Mouse (Mus musculus): ENCODE data around the gene Tspan13. TPM values are rescaled to one million over a fixed set of nuclear protein-coding genes. Genes with fewer than 3 reads are reported as not detected.

Gene Tspan13
- total and polyA plus RNA-seq, 2 experiments, result 0.74 to 1.9 TPM

GRCm38 (mm10) chr12:36072860-36073259 lies 30.6 kb upstream of the Tspan13 start:
- no peak for TF ChIP-seq CTCF (IDR thresholded peaks at IDR 0.05; ENCODE audit: low read depth, low read length)
- Histone ChIP-seq H3K27me3 (ENCODE audit: control insufficient read depth, insufficient read depth, low read length) (no peaks in the 10 kb centered on the region), H3K4me3 (ENCODE audit: insufficient read depth, low read depth, low read length) (no peak overlapping the region), H3K4me1 (ENCODE audit: control insufficient read depth, insufficient read depth, low read length) (no peaks in the 10 kb centered on the region), H3K27ac (replicated peaks; ENCODE audit: insufficient read depth, low read depth, low read length) (no peak overlapping the region), H3K36me3 (ENCODE audit: control insufficient read depth, insufficient read depth, low read length) (no peaks in the 10 kb centered on the region), H3K79me2 (ENCODE audit: control insufficient read depth, insufficient read depth, low read length) (no peaks in the 10 kb centered on the region), H3K9ac (ENCODE audit: low read depth, low read length) (no peak overlapping the region)
- DNase-seq (ENCODE audit: extremely low read depth, low read depth, low spot score), result no peak
- WGBS, result 43% methylated on average over 5 of the region's 5 CpGs

- no peak overlapping the region for H3K9ac ChIP-seq (ENCODE audit: low read depth, low read length)
- WGBS, result 89% methylated on average over 4 of the region's 4 CpGs
- no peaks in the 10 kb centered on the region for H3K79me2 ChIP-seq (ENCODE audit: control insufficient read depth, insufficient read depth, low read length)
- TF ChIP-seq CTCF (IDR thresholded peaks at IDR 0.05; ENCODE audit: low read depth, low read length), result no peak
- no peak for TF ChIP-seq POLR2A (IDR thresholded peaks at IDR 0.05; ENCODE audit: extremely low read depth, insufficient read depth, low read length)
- no peak for DNase-seq (ENCODE audit: extremely low read depth, low read depth, low spot score)
- no peaks in the 10 kb centered on the region for H3K27me3 ChIP-seq (ENCODE audit: control insufficient read depth, insufficient read depth, low read length)
- H3K4me1 ChIP-seq (ENCODE audit: control insufficient read depth, insufficient read depth, low read length), result no peaks in the 10 kb centered on the region
- H3K4me3 ChIP-seq (ENCODE audit: insufficient read depth, low read depth, low read length), result no peak overlapping the region
- no peak overlapping the region for H3K27ac ChIP-seq (replicated peaks; ENCODE audit: insufficient read depth, low read depth, low read length)
- H3K36me3 ChIP-seq (ENCODE audit: control insufficient read depth, insufficient read depth, low read length), result no peaks in the 10 kb centered on the region
Observed at GRCm38 (mm10) chr12:36070231-36070630, 27.9 kb upstream of the Tspan13 start.

GRCm38 (mm10) chr12:36067538-36067937 lies 25.2 kb upstream of the Tspan13 start:
- H3K9ac ChIP-seq (ENCODE audit: low read depth, low read length), result no peak overlapping the region
- no peak overlapping the region for H3K4me3 ChIP-seq (ENCODE audit: insufficient read depth, low read depth, low read length)
- no peak overlapping the region for H3K27ac ChIP-seq (replicated peaks; ENCODE audit: insufficient read depth, low read depth, low read length)
- H3K4me1 ChIP-seq (ENCODE audit: control insufficient read depth, insufficient read depth, low read length), result no peaks in the 10 kb centered on the region
- H3K36me3 ChIP-seq (ENCODE audit: control insufficient read depth, insufficient read depth, low read length), result no peaks in the 10 kb centered on the region
- DNase-seq (ENCODE audit: extremely low read depth, low read depth, low spot score), result no peak
- 94% methylated on average over 2 of the region's 2 CpGs for WGBS
- no peak for TF ChIP-seq POLR2A (IDR thresholded peaks at IDR 0.05; ENCODE audit: extremely low read depth, insufficient read depth, low read length)
- no peak for TF ChIP-seq CTCF (IDR thresholded peaks at IDR 0.05; ENCODE audit: low read depth, low read length)
- H3K27me3 ChIP-seq (ENCODE audit: control insufficient read depth, insufficient read depth, low read length), result no peaks in the 10 kb centered on the region
- no peaks in the 10 kb centered on the region for H3K79me2 ChIP-seq (ENCODE audit: control insufficient read depth, insufficient read depth, low read length)

- WGBS, result 83% methylated on average over 1 of the region's 1 CpGs
- Histone ChIP-seq H3K4me3 (ENCODE audit: insufficient read depth, low read depth, low read length) (no peak overlapping the region), H3K36me3 (ENCODE audit: control insufficient read depth, insufficient read depth, low read length) (no peaks in the 10 kb centered on the region), H3K4me1 (ENCODE audit: control insufficient read depth, insufficient read depth, low read length) (no peaks in the 10 kb centered on the region), H3K9ac (ENCODE audit: low read depth, low read length) (no peak overlapping the region), H3K79me2 (ENCODE audit: control insufficient read depth, insufficient read depth, low read length) (no peaks in the 10 kb centered on the region), H3K27me3 (ENCODE audit: control insufficient read depth, insufficient read depth, low read length) (no peaks in the 10 kb centered on the region), H3K27ac (replicated peaks; ENCODE audit: insufficient read depth, low read depth, low read length) (no peak overlapping the region)
- DNase-seq (ENCODE audit: extremely low read depth, low read depth, low spot score), result no peak
- TF ChIP-seq POLR2A (IDR thresholded peaks at IDR 0.05; ENCODE audit: extremely low read depth, insufficient read depth, low read length) (no peak), CTCF (IDR thresholded peaks at IDR 0.05; ENCODE audit: low read depth, low read length) (no peak)
Observed at GRCm38 (mm10) chr12:36065911-36066310, 23.6 kb upstream of the Tspan13 start.

GRCm38 (mm10) chr12:36057699-36058098 lies 15.4 kb upstream of the Tspan13 start:
- Histone ChIP-seq H3K9ac (ENCODE audit: low read depth, low read length) (no peak overlapping the region), H3K4me1 (ENCODE audit: control insufficient read depth, insufficient read depth, low read length) (no peaks in the 10 kb centered on the region), H3K4me3 (ENCODE audit: insufficient read depth, low read depth, low read length) (no peak overlapping the region), H3K36me3 (ENCODE audit: control insufficient read depth, insufficient read depth, low read length) (no peaks in the 10 kb centered on the region), H3K27me3 (ENCODE audit: control insufficient read depth, insufficient read depth, low read length) (no peaks in the 10 kb centered on the region), H3K79me2 (ENCODE audit: control insufficient read depth, insufficient read depth, low read length) (no peaks in the 10 kb centered on the region), H3K27ac (replicated peaks; ENCODE audit: insufficient read depth, low read depth, low read length) (no peak overlapping the region)
- TF ChIP-seq POLR2A (IDR thresholded peaks at IDR 0.05; ENCODE audit: extremely low read depth, insufficient read depth, low read length), result no peak
- TF ChIP-seq CTCF (IDR thresholded peaks at IDR 0.05; ENCODE audit: low read depth, low read length), result no peak
- peak; percentile 4 for DNase-seq (ENCODE audit: extremely low read depth, low read depth, low spot score)
- WGBS, result 64% methylated on average over 2 of the region's 2 CpGs

- no peaks in the 10 kb centered on the region for H3K4me1 ChIP-seq (ENCODE audit: control insufficient read depth, insufficient read depth, low read length)
- no peak overlapping the region for H3K27ac ChIP-seq (replicated peaks; ENCODE audit: insufficient read depth, low read depth, low read length)
- H3K9ac ChIP-seq (ENCODE audit: low read depth, low read length), result no peak overlapping the region
- H3K79me2 ChIP-seq (ENCODE audit: control insufficient read depth, insufficient read depth, low read length), result no peaks in the 10 kb centered on the region
- WGBS, result 39% methylated on average over 1 of the region's 1 CpGs
- DNase-seq (ENCODE audit: extremely low read depth, low read depth, low spot score), result no peak
- no peaks in the 10 kb centered on the region for H3K36me3 ChIP-seq (ENCODE audit: control insufficient read depth, insufficient read depth, low read length)
- TF ChIP-seq CTCF (IDR thresholded peaks at IDR 0.05; ENCODE audit: low read depth, low read length), result no peak
- no peak for TF ChIP-seq POLR2A (IDR thresholded peaks at IDR 0.05; ENCODE audit: extremely low read depth, insufficient read depth, low read length)
- peaks cover 2% of the 10 kb centered on the region; the same call in 1 of the 2 replicates for H3K27me3 ChIP-seq (ENCODE audit: control insufficient read depth, insufficient read depth, low read length)
- H3K4me3 ChIP-seq (ENCODE audit: insufficient read depth, low read depth, low read length), result no peak overlapping the region
Observed at GRCm38 (mm10) chr12:36050276-36050675, 8.0 kb upstream of the Tspan13 start.

All from liver, adult 2 months (tissue).